Mouse (Mus musculus) thymus, postnatal 14 days (tissue): ENCODE data around the gene Olfr807.

ENCODE experiments used
- DNase-seq: peaks from one replicate; pipeline ENCODE4 v3.0.0; 2021

Gene Olfr807

GRCm38 (mm10) chr10:129757693-129758092 is at the start of gene Olfr807:
Gene Olfr807 (minus strand): TSS chr10:129757793.
- no peak for DNase-seq

GRCm38 (mm10) chr10:129804296-129804695 is 46.7 kb upstream of the Olfr807 start, which contains the start of gene Olfr811:
Gene Olfr811 (minus strand): TSS chr10:129804396.
- DNase-seq, result no peak

- DNase-seq, result no peak
Measured at GRCm38 (mm10) chr10:129794817-129795216, 37.2 kb upstream of the Olfr807 start, which contains the start of gene Olfr810. Gene Olfr810 (minus strand): TSS chr10:129794917.

- DNase-seq, result no peak
Measured at GRCm38 (mm10) chr10:129778123-129778522, 20.5 kb upstream of the Olfr807 start.

- no peak for DNase-seq
Measured at GRCm38 (mm10) chr10:129774338-129774737, 16.7 kb upstream of the Olfr807 start, which contains the start of gene Olfr809. Gene Olfr809 (plus strand): TSS chr10:129774638.

GRCm38 (mm10) chr10:129765182-129765581 is 7.6 kb upstream of the Olfr807 start, which contains the start of gene Olfr808:
Gene Olfr808 (plus strand): TSS chr10:129765482.
- no peak for DNase-seq

- DNase-seq, result no peak
Measured at GRCm38 (mm10) chr10:129741821-129742220, 15.8 kb downstream of the Olfr807 start, which contains the start of gene Olfr806. Gene Olfr806 (minus strand): TSS chr10:129741921.

GRCm38 (mm10) chr10:129729275-129729674 is 28.3 kb downstream of the Olfr807 start, which contains the start of gene Olfr805:
Gene Olfr805 (minus strand): TSS chr10:129729375.
- DNase-seq, result no peak
